Mouse (Mus musculus) skeletal muscle tissue, adult 2 months (tissue): ENCODE data around the gene Kcnk2.
A peak's percentile ranks its signal among the peaks of the same experiment; 100 is the strongest.

ENCODE experiments used
- DNase-seq: peaks from one replicate; pipeline ENCODE4 v3.0.0-alpha.2; 2012; ENCODE audit warnings: low read depth, low spot score

Kcnk2 gene

GRCm38 (mm10) chr1:189219051-189219450 is 183.0 kb downstream of the Kcnk2 start:
- no peak for DNase-seq

- DNase-seq: peak; percentile 29
Observed at GRCm38 (mm10) chr1:189217751-189218564, 184.1 kb downstream of the Kcnk2 start.

- no peak for DNase-seq
Observed at GRCm38 (mm10) chr1:189215131-189215530, 186.9 kb downstream of the Kcnk2 start.

GRCm38 (mm10) chr1:189214477-189214876 is 187.6 kb downstream of the Kcnk2 start:
- DNase-seq: no peak

GRCm38 (mm10) chr1:189209715-189210108 is 192.4 kb downstream of the Kcnk2 start:
- DNase-seq: no peak

GRCm38 (mm10) chr1:189209029-189209714 is 192.9 kb downstream of the Kcnk2 start:
- no peak for DNase-seq

- no peak for DNase-seq
Observed at GRCm38 (mm10) chr1:189208605-189209004, 193.5 kb downstream of the Kcnk2 start.

- DNase-seq: no peak
Observed at GRCm38 (mm10) chr1:189195758-189196157, 206.3 kb downstream of the Kcnk2 start.

- DNase-seq: no peak
Observed at GRCm38 (mm10) chr1:189187737-189188390, 214.2 kb downstream of the Kcnk2 start.

GRCm38 (mm10) chr1:189185206-189185750 is 216.8 kb downstream of the Kcnk2 start:
- no peak for DNase-seq

- DNase-seq: peak; percentile 13
Observed at GRCm38 (mm10) chr1:189177746-189178145, 224.3 kb downstream of the Kcnk2 start.

- no peak for DNase-seq
Observed at GRCm38 (mm10) chr1:189173479-189173878, 228.6 kb downstream of the Kcnk2 start.

GRCm38 (mm10) chr1:189171138-189171537 is 230.9 kb downstream of the Kcnk2 start:
- no peak for DNase-seq

- no peak for DNase-seq
Observed at GRCm38 (mm10) chr1:189165756-189166155, 236.3 kb downstream of the Kcnk2 start.

GRCm38 (mm10) chr1:189165141-189165540 is 236.9 kb downstream of the Kcnk2 start:
- DNase-seq: peak; percentile 50

GRCm38 (mm10) chr1:189164721-189165120 is 237.4 kb downstream of the Kcnk2 start:
- no peak for DNase-seq

- DNase-seq: peak; percentile 24
Observed at GRCm38 (mm10) chr1:189164241-189164640, 237.8 kb downstream of the Kcnk2 start.
